Mouse (Mus musculus): Measurements from ENCODE around the gene Adat2. TPM values are rescaled to one million over a fixed set of nuclear protein-coding genes. Genes with fewer than 3 reads are reported as not detected.
A peak's percentile ranks its signal among the peaks of the same experiment; 100 is the strongest.

The Adat2 gene
- polyA plus RNA-seq, 1 experiment from 2014 or later = 6.3 TPM

DNA sequence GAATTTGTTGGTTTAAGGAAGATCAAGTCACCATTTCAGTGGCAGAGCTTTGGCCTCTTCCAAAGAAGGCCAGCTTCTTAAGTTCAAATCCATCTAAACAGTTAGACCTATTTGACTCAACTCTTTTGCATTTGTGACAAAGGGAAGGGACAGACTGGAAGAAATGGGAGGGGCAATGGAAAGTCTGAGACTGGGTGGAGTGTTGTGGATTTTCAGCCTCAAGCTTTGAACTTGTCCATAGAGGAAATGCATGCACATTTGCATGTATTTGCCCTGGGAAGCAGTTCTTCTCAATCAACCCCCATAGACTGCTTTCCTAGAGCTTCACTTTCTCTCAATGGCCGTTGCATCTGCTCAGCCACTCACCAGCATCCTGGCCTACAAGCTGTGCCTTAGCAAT is 1.6 kb downstream of the Adat2 start:
- Histone ChIP-seq H3K36me3 (ENCODE audit: control insufficient read depth, insufficient read depth, low read length) (no peaks in the 10 kb centered on the region), H3K4me3 (ENCODE audit: low read depth, low read length) (no peak overlapping the region), H3K4me2 (replicated peaks; ENCODE audit: low read depth, low read length) (no peak overlapping the region), H3K27ac (ENCODE audit: low read length) (no peak overlapping the region), H3K27me3 (ENCODE audit: control insufficient read depth, insufficient read depth, low read length) (no peaks in the 10 kb centered on the region), H3K9me3 (ENCODE audit: control insufficient read depth, low read depth, low read length) (no peaks in the 10 kb centered on the region), H3K9ac (replicated peaks; ENCODE audit: low read depth, low read length) (no peak overlapping the region), H3K4me1 (ENCODE audit: control insufficient read depth, insufficient read depth, low read length) (peaks cover 7% of the 10 kb centered on the region; the same call in 1 of the 2 replicates)
- WGBS = 91% methylated on average over 1 of the region's 1 CpGs
- ATAC-seq (ENCODE audit: insufficient number of reproducible peaks, insufficient read depth, low FRiP score, low read depth) = no peak

DNA sequence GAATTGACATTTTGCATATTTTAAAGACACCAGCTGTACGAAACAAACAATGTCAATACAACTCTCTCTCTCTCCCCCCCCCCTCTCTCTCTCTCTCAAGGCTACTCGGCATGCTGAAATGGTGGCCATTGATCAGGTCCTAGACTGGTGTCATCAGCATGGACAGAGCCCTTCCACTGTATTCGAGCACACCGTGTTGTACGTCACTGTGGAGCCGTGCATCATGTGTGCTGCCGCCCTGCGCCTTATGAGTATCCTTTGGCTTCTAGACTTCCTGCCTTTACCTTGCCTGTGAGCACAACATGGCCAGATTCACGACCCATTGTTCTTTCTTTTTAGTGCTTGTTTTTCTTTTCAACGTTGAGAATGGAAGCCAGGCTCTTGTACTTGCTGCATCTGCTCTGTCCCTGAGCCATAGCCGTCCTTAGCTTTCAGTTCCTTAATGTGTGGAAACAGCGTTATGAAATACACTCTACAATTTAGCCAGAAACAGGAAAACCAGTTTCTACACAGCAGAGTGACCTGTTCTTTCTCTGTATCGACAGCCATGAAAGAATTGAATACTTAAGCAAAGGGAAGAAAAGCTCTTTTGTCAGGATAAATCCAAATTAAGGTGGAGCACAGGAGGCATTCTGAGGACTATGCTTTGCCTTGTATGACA is 7.5 kb downstream of the Adat2 start:
- ATAC-seq (ENCODE audit: insufficient number of reproducible peaks, insufficient read depth, low FRiP score, low read depth) = no peak
- H3K27ac ChIP-seq (ENCODE audit: low read length) = no peak overlapping the region
- H3K9ac ChIP-seq (replicated peaks; ENCODE audit: low read depth, low read length) = no peak overlapping the region
- H3K27me3 ChIP-seq (ENCODE audit: control insufficient read depth, insufficient read depth, low read length) = no peaks in the 10 kb centered on the region
- no peaks in the 10 kb centered on the region for H3K4me1 ChIP-seq (ENCODE audit: control insufficient read depth, insufficient read depth, low read length)
- no peak overlapping the region for H3K4me2 ChIP-seq (replicated peaks; ENCODE audit: low read depth, low read length)
- H3K36me3 ChIP-seq (ENCODE audit: control insufficient read depth, insufficient read depth, low read length) = peaks cover 5% of the 10 kb centered on the region; the same call in 1 of the 2 replicates
- H3K9me3 ChIP-seq (ENCODE audit: control insufficient read depth, low read depth, low read length) = no peaks in the 10 kb centered on the region
- WGBS = 88% methylated on average over 13 of the region's 13 CpGs
- H3K4me3 ChIP-seq (ENCODE audit: low read depth, low read length) = no peak overlapping the region

DNA sequence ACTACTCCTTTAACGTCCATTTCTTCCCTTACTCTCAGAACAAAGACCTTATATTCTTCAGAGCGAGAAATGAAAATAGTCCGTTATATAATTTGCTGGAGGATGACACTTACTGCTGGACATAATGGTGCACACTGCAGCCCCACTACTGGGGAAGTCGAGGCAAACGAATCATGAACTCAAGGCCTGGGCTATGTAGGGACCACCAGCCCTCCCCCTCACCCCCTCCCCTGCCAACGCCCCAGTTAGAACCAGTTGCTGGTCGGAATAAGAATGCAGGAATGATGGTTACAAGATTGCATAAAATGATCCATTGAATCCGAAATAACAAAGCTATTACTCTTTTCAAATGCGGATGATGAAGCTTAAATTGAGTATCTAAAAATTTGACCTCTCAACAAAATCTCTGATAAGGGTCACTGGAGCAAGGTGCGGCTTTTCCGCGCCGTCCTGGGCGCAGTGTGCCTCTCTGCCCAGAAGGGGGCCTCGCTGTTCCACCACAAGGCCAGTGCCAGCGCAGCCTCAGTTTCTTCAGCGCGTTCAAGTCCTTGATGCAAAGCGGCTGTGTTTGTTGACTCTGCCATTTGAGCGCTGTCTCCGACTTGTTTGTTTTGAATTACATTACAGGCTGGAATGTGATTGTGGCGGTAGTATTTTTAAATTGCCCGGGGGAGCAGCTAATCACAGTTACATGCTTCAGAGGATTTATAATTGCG is 11.8 kb downstream of the Adat2 start:
- peaks cover 5% of the 10 kb centered on the region; the same call in 1 of the 2 replicates for H3K36me3 ChIP-seq (ENCODE audit: control insufficient read depth, insufficient read depth, low read length)
- H3K4me2 ChIP-seq (replicated peaks; ENCODE audit: low read depth, low read length) = peak overlapping the region; percentile 41
- 26% methylated on average over 24 of the region's 24 CpGs for WGBS
- H3K9ac ChIP-seq (replicated peaks; ENCODE audit: low read depth, low read length) = no peak overlapping the region
- H3K4me3 ChIP-seq (ENCODE audit: low read depth, low read length) = peak overlapping the region; percentile 7; the same call in 1 of the 2 replicates
- no peaks in the 10 kb centered on the region for H3K27me3 ChIP-seq (ENCODE audit: control insufficient read depth, insufficient read depth, low read length)
- no peak overlapping the region for H3K27ac ChIP-seq (ENCODE audit: low read length)
- no peaks in the 10 kb centered on the region for H3K9me3 ChIP-seq (ENCODE audit: control insufficient read depth, low read depth, low read length)
- no peak for ATAC-seq (ENCODE audit: insufficient number of reproducible peaks, insufficient read depth, low FRiP score, low read depth)
- no peaks in the 10 kb centered on the region for H3K4me1 ChIP-seq (ENCODE audit: control insufficient read depth, insufficient read depth, low read length)

DNA sequence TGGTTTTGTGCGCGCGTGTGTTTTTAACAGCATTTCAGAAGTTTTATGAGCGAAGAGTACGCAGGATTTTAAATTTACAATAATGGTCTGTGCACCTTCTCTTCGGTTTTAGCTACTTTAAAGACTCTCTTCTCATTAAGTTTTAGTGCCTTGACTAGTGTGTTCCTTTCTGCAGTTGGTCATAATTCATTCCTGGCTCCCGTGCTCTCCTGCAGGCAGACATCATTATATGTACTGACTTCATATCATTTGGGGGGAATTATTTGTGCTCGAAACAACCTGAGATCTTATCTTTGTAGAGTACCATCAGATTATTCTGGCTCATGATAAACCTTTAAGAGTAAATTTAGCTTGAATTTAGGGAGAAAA is 12.4 kb downstream of the Adat2 start:
- ATAC-seq (ENCODE audit: insufficient number of reproducible peaks, insufficient read depth, low FRiP score, low read depth) = no peak
- peak overlapping the region; percentile 41 for H3K4me2 ChIP-seq (replicated peaks; ENCODE audit: low read depth, low read length)
- peaks cover 5% of the 10 kb centered on the region; the same call in 1 of the 2 replicates for H3K36me3 ChIP-seq (ENCODE audit: control insufficient read depth, insufficient read depth, low read length)
- WGBS = 49% methylated on average over 8 of the region's 8 CpGs
- H3K27me3 ChIP-seq (ENCODE audit: control insufficient read depth, insufficient read depth, low read length) = no peaks in the 10 kb centered on the region
- no peak overlapping the region for H3K27ac ChIP-seq (ENCODE audit: low read length)
- H3K9ac ChIP-seq (replicated peaks; ENCODE audit: low read depth, low read length) = no peak overlapping the region
- H3K4me1 ChIP-seq (ENCODE audit: control insufficient read depth, insufficient read depth, low read length) = no peaks in the 10 kb centered on the region
- peak overlapping the region; percentile 7; the same call in 1 of the 2 replicates for H3K4me3 ChIP-seq (ENCODE audit: low read depth, low read length)
- H3K9me3 ChIP-seq (ENCODE audit: control insufficient read depth, low read depth, low read length) = no peaks in the 10 kb centered on the region

DNA sequence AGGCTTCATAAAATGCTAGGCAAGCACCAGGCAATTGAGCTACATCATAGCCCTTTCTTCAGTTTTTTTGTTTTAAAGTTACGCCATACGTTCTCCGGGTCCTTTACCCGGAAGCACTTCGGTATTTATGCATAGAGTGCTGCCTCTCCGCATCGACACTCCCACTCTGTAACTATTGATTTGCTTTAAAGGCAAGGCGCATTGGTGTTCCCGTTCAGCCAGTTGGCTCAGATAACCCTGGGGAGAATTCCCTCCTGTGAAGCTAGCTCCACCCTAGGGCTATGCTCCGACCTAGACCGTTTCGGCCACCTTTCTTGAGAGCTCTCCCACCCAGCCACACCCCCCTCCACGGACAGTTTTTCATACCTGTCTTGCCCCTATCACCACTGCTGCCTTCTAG is 13.7 kb downstream of the Adat2 start:
- Histone ChIP-seq H3K4me2 (replicated peaks; ENCODE audit: low read depth, low read length) (no peak overlapping the region), H3K27me3 (ENCODE audit: control insufficient read depth, insufficient read depth, low read length) (no peaks in the 10 kb centered on the region), H3K4me3 (ENCODE audit: low read depth, low read length) (no peak overlapping the region), H3K9me3 (ENCODE audit: control insufficient read depth, low read depth, low read length) (no peaks in the 10 kb centered on the region), H3K9ac (replicated peaks; ENCODE audit: low read depth, low read length) (no peak overlapping the region), H3K36me3 (ENCODE audit: control insufficient read depth, insufficient read depth, low read length) (peaks cover 5% of the 10 kb centered on the region; the same call in 1 of the 2 replicates), H3K27ac (ENCODE audit: low read length) (no peak overlapping the region), H3K4me1 (ENCODE audit: control insufficient read depth, insufficient read depth, low read length) (no peaks in the 10 kb centered on the region)
- no peak for ATAC-seq (ENCODE audit: insufficient number of reproducible peaks, insufficient read depth, low FRiP score, low read depth)
- 44% methylated on average over 13 of the region's 13 CpGs for WGBS

DNA sequence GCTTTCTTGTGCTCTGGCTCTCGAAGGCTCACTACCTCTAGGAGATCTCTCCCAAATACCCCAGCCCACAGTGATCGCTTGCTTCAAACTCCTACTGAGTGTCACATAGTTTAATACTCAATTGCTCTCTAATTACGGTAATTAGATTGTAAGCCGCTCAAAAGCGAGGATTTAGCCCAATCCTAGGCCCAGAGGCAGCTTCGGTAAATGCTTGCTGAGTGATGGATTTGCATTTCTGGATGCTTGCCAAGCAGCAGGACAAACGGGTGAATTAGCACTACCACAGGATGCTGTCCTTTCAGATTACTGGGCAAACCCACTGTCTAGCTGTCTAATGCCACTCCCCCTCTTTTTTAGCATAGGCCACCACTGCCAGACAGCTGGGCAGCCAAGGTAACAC is 17.1 kb downstream of the Adat2 start:
- no peak for ATAC-seq (ENCODE audit: insufficient number of reproducible peaks, insufficient read depth, low FRiP score, low read depth)

DNA sequence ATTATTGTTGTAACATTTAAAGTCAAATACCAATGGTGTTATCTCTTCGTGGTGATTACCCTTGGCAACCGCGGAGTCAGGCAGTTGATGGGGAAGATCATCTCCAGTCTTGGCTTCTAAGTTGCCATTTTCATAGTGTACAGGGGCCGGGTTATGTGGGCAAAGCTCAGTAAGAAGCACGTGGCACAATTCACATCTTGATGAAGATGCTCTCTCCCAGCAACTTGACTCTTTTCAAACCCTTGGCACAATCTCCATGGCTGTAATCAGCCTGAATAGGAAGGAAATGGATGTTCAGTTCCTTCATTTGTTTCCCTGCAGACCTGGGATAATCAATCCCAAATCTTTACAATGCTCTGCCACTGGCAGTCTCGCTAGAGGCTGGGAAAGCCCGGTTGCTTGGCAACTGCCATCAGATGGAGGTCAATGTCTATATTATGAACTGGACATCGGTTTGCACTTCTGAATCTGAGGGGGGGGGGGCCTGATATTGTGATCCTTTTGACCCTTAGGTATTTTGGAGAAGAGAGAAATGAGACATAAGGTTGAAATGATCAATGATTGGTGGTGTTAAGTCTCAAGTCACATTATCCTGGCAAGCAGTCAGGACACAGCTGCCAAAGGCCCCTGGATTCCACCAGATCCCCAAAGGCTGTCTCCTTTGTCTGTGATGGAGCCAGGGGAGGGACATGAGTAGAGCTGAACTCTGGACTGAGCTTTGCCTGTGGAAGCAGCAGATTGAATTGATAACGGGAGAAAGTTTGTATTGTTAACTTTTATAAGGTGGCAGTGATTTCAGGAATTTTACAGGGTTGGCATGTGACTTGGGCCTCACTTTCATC is 18.2 kb downstream of the Adat2 start:
- 75% methylated on average over 9 of the region's 9 CpGs for WGBS
- Histone ChIP-seq H3K4me3 (ENCODE audit: low read depth, low read length) (no peak overlapping the region), H3K27me3 (ENCODE audit: control insufficient read depth, insufficient read depth, low read length) (no peaks in the 10 kb centered on the region), H3K4me2 (replicated peaks; ENCODE audit: low read depth, low read length) (no peak overlapping the region), H3K9me3 (ENCODE audit: control insufficient read depth, low read depth, low read length) (no peaks in the 10 kb centered on the region), H3K36me3 (ENCODE audit: control insufficient read depth, insufficient read depth, low read length) (no peaks in the 10 kb centered on the region), H3K9ac (replicated peaks; ENCODE audit: low read depth, low read length) (no peak overlapping the region), H3K4me1 (ENCODE audit: control insufficient read depth, insufficient read depth, low read length) (no peaks in the 10 kb centered on the region), H3K27ac (ENCODE audit: low read length) (no peak overlapping the region)
- ATAC-seq (ENCODE audit: insufficient number of reproducible peaks, insufficient read depth, low FRiP score, low read depth) = no peak

More for the DNA sequence above, 17.1 kb downstream of the Adat2 start:
- no peak overlapping the region for H3K4me3 ChIP-seq (ENCODE audit: low read depth, low read length)
- no peak overlapping the region for H3K27ac ChIP-seq (ENCODE audit: low read length)
- no peak overlapping the region for H3K9ac ChIP-seq (replicated peaks; ENCODE audit: low read depth, low read length)
- no peaks in the 10 kb centered on the region for H3K4me1 ChIP-seq (ENCODE audit: control insufficient read depth, insufficient read depth, low read length)
- H3K36me3 ChIP-seq (ENCODE audit: control insufficient read depth, insufficient read depth, low read length) = no peaks in the 10 kb centered on the region
- 56% methylated on average over 7 of the region's 7 CpGs for WGBS
- H3K9me3 ChIP-seq (ENCODE audit: control insufficient read depth, low read depth, low read length) = no peaks in the 10 kb centered on the region
- H3K27me3 ChIP-seq (ENCODE audit: control insufficient read depth, insufficient read depth, low read length) = no peaks in the 10 kb centered on the region
- H3K4me2 ChIP-seq (replicated peaks; ENCODE audit: low read depth, low read length) = no peak overlapping the region

DNA sequence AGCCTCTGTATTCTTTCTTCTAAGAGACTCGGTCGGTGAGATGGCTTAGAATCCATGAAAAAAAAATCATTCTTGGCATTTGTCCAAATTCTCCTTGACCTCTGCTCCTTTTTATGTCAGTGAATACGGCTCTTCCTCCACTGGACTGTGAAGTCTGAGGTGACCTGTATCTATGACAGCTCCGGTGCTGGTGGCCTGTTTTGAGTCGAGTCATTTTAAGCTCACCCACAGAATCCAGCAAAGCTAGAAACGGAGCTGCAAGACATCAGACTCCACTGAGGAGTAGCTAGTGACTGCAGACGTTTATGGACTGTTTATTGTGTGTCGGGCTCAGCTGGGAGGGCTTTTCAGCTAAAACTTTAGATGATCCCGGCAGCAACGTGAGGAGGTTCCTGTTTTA is 19.3 kb downstream of the Adat2 start:
- no peak overlapping the region for H3K9ac ChIP-seq (replicated peaks; ENCODE audit: low read depth, low read length)
- H3K27me3 ChIP-seq (ENCODE audit: control insufficient read depth, insufficient read depth, low read length) = no peaks in the 10 kb centered on the region
- no peak overlapping the region for H3K27ac ChIP-seq (ENCODE audit: low read length)
- no peak overlapping the region for H3K4me3 ChIP-seq (ENCODE audit: low read depth, low read length)
- no peaks in the 10 kb centered on the region for H3K9me3 ChIP-seq (ENCODE audit: control insufficient read depth, low read depth, low read length)
- no peaks in the 10 kb centered on the region for H3K4me1 ChIP-seq (ENCODE audit: control insufficient read depth, insufficient read depth, low read length)
- WGBS = 21% methylated on average over 10 of the region's 10 CpGs
- no peaks in the 10 kb centered on the region for H3K36me3 ChIP-seq (ENCODE audit: control insufficient read depth, insufficient read depth, low read length)
- no peak overlapping the region; the same call in 1 of the 2 replicates for H3K4me2 ChIP-seq (replicated peaks; ENCODE audit: low read depth, low read length)
- no peak for ATAC-seq (ENCODE audit: insufficient number of reproducible peaks, insufficient read depth, low FRiP score, low read depth)

All from stomach, embryonic 14.5 days (tissue).